Mouse (Mus musculus) ovary, postnatal 14 days (tissue): Measurements from ENCODE around the gene Nbr1.
"Not testable (repeated sequence)": the region's sequence is repeated elsewhere in the genome, so short reads cannot be mapped to it uniquely, and the experiment has no call there.

Source experiments
- DNase-seq: peaks from one replicate; pipeline ENCODE4 v3.0.0; 2022; ENCODE audit warnings: low spot score

The Nbr1 gene

DNA sequence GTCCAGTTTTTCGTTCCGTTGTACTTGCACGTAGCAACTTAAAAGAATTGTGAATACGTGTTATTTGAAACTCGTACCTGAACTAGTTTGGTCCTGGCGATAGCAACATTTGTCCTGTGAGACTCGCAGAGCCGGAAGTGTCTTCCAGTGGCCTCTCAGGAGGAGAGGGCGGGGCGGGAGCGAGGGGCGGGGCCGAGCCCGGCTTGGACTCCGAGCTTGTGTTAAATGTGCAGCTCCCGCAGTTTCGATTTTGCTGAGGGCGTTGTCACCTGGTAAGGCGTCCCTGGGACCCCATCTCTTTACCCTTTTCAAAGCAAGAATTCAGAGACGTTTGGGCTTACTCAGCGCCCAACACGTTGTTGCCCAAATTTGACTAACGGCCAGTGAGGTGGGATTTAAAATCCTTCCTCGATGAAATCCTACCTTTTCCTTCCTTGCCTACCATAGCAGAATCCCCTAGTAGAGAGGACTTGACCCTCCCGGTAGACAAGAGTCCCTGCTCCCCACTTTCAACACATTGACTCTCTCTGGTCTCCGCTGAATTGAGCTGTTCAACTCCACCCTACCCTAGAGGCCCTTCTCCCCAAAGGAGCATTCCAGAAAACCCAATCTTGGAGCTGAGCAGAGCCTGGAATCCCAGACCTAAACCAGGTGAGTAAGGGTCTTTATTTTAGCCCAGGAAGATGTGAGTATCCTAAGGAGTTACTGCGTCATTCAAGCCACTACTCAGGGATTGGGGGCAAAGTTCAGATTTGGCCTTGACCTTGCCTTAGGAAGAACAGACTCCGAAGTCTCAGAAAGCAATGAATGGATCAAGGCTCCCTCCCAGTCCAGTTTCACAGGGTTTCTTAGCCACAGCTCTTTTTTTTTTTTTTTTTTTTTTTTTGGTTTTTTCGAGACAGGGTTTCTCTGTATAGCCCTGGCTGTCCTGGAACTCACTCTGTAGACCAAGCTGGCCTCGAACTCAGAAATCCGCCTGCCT is 30.4 kb downstream of the Nbr1 start, which contains the start of gene Tmem106a:
Gene Tmem106a (plus strand): TSS at position 189 of the 982 bp plus-strand sequence.
- peak; percentile 40 for DNase-seq

DNA sequence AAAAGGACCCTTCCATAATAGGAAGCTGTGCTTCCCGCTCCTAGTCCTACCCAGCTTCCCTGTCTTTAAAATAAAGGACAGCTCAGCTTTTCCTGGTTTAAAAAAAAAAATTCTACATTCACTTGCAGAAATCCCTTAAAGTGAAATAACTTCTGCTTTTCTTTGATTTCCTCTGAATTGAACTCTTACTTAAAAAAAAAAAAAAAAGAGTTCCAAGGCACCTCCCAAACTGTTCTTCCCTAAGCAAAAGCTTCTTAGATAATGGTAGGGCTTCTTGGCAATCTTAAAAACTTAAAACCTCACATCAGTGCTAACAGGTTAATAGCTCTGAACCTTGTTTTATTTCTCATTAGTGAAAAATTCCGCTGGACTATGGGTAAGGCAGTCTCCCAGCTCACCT is 31.3 kb downstream of the Nbr1 start:
- no peak for DNase-seq

DNA sequence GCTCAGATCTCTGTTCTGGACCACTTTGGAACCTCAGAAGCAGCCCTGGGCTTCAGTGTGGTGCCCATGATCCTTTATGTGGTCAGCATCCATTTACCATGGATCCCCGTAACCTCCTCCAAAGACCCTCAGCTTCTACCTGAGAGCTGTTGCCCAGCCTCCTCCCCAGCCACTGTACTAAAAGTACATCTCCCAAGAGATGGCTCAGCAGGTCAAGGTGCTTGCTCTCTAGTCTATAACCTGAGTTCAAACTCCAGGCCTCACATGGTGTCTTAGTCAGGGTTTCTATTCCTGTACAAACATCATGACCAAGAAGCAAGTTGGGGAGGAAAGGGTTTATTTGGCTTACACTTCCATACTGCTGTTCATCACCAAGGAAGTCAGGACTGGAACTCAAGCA is 33.1 kb downstream of the Nbr1 start:
- not testable (repeated sequence) for DNase-seq

DNA sequence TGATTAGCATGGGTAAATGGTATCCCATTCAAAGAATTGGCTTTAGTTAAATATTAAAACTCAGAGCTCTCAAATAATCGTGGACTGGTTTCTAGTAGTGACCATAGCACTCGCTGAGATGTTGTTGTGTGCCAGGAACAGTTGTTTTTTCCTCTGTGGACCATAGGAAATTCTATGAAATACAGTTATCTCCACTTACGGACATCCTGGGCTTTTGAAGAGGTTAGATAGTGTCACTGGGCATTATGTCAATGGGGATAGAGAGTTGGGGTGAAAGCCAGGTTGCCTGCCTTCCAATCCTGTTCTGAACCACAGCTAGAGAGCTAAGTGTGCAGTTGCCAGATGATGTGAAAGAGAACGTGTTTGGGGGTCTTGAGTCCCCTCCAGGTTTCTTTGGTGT is 33.9 kb downstream of the Nbr1 start:
- no peak for DNase-seq

DNA sequence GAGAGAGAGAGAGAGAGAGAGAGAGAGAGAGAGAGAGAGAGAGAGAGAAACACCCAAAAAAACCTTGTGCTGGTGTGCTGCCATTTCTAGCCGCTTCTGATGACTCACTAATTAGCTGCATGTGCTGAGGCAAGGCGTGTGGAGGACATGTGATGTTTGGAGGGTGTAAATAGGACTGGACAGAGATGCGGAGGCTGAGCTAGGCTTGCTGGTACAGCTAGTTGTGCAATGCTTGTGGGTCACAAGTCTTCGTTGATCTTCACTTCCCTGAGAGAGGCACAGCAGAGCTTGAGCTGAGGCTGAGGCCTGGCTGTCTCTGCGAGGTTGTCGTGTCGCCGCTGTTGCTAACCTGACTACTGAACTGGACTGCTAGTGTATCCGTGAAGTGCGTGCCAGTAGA is 35.7 kb downstream of the Nbr1 start:
- no peak for DNase-seq

DNA sequence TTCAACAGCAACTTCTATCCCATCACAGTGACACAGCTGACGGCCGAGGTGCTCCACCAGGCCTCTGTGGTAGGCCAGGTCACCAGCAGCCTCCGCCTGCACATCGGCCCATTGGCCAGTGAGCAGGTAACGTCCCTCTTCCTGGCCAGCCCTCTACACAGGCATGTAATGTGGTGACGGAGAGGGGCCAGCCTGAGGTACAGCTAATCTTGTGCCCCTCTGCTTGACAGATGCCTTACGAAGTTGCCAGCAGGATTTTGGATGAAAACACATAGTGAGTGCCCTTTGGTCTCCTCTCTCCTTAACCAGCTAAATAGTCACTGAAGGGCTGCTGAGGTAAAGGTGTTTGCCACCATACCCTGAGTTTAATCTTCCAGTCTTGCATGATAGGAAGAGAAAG is 36.9 kb downstream of the Nbr1 start:
- no peak for DNase-seq

DNA sequence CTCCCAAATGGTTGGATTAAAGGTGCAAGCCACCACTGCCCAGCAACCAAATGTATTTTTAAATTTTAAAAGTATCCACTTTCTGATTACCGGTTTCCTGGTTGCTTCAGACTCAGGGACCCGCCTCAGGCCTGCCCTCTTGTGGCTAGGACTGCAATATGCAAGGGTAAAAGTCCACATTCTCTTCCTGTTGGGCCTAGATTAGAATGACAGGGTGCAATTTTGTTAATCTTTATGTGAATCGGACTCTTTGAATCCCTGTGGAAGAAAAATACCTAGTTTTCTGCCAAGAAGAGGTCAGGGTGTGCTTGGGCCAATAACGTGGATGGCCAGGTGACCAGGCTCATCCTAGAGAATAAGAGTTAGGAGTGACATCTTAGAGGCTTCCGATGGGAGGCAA is 37.5 kb downstream of the Nbr1 start:
- DNase-seq: peak; percentile 28

DNA sequence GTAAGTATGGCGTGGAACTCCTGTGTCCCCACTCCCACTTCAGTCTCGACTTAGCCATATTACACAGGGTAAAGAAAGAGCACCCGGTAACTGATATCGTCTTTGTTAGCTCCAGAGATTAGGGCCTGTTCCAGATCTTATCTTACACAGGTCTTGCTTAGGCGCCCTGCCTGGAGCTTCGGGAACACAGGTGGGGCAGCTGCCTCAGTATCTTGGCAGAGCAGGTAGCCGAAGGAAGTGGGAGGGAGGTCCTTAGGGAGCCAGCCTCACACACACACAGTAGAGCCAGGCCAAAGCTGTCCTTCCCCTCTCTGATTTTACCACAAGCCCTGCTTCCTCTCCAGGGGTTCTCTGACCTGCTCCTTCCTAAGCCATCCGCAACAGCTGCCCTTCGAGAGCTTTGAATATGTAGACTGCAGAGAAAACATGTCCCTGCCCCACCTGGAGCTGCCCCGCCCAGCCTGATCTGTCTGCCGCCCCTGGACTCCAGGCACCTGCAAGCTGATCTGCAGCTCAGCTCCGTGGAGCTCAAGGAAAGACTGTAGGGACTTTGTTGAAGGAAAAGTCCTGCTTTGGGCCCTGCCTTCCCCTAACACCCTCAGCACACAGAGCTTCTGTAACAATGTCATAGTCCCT is 38.2 kb downstream of the Nbr1 start:
- DNase-seq: no peak

DNA sequence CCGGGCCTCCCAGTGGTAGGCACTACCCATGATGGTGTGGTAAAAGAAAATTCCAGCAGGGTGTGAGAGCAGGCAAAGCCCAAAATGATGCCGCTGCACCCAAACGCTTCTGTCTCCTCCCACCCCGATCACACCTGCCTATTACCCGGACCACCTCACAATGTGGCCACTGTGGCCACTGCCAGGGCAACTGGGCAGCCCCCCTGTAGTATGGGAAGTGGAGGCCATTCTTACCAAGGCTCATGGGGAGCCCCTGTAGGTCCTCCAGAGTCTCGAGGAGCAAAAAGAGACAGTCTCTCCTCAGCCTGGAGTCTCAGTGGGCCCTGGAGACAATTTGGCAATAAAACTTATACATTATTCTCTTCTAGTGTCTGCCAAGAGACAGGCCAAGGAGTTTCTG is 47.2 kb downstream of the Nbr1 start, which contains the start of gene Gm11634:
Gene Gm11634 (minus strand): TSS at position 101 of the 400 bp plus-strand sequence.
- DNase-seq: no peak

DNA sequence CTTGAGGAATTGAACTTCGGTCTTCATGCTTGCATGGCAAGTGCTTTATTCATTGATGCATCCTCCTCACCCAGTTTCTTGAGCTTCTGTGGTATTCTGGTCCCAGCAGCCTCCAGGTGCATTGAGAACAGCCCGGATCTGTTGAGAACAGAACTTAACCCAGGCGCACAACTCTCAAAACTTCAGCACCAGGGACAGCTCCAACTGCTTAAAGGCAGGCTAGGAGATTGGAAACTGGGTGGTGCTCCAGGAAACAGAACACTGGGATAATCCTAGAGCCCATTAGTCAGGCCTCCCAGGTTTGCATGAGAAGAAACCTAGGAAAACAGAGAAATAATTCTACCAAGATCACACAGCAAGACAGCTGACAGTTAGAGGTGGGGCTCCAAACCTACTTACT is 50.5 kb downstream of the Nbr1 start:
- peak; percentile 64 for DNase-seq

DNA sequence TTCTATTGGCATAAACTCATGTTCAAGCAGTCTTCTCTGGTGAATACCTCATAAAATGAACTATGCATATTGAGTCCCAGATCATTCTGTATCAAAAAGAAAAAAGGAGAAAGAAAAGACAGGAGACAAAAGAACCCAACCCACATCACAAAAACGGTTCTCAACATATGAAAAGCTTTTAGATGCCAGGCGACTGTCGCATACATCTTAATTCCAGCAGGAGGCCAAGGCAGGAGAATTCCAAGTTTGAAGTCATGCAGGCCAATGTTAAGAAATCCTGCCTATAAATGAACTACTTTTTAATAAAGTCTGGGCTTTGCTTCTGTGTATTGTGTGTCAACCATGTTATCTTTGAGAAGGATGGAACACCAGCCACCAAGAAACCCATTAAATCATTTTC is 52.2 kb downstream of the Nbr1 start:
- DNase-seq: no peak

DNA sequence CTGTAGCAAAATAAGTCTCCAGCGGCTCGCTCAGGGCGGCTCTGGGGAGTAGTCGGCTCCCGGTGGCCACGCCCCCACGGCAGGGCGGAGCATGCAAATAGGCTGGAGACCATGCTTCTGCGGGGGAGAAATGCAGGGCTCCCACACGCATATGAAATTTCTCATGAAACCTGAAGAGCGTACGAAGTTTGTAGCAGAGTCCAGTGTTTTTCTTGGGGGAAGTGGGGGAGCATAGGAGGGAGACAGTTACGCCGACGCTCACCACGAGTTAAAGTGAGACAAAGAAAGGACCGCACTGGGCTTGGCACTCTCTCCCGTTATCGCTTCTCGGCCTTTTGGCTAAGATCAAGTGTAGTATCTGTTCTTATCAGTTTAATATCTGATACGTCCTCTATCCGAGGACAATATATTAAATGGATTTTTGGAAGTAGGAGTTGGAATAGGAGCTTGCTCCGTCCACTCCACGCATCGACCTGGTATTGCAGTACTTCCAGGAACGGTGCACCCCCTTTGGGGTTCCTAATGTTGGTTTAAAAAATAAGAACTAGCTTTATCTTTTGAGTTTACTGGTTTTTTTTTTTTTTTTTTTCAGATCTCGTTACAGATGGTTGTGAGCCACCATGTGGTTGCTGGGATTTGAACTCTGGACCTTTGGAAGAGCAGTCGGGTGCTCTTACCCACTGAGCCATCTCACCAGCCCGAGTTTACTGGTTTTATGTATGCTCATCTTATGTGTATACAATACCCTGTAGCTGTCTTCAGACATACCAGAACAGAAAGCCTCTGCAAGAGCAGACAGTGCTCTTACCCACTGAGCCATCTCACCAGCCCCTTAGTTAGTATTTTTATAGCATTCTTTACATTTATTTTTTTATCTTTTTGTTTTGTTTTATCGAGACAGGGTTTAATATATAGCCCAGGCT is 52.8 kb downstream of the Nbr1 start:
- DNase-seq: peak; percentile 67

DNA sequence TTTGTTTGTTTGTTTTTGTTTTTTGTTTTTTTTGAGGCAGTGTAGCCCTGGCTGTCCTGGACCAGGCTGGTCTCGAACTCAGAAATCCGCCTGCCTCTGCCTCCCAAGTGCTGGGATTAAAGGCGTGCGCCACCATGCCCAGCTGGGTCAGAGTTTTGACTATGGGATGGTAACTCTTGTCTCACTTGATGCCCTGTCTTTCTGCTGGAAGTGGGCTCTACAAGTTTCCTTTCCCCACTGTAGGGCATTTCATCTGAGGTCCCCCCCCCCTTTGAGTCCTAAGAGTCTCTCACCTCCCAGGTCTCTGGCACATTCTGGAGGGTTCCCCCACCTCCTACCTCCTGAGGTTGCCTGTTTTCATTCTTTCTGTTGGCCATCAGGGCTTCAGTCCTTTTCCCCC is 55.2 kb downstream of the Nbr1 start:
- not testable (repeated sequence) for DNase-seq

DNA sequence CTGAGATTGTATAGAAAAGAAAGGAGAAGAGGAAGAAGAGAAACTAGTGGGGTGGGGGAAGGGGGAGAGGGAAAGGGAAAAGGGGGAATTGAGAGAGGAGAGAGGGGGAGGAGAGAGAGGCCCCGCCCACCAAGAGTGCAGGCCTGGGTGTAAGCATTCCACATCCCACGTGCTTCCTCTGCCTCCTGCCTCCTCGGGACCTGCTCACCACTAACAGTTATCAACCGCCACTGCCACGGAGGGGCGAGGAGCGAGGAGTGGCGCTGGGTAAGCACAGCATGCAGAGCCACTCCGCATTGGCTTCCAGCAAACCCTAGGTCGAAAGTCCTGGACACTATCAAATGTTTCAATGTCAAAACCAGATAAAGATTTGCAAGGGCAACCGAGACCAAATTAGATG is 58.5 kb downstream of the Nbr1 start:
- no peak for DNase-seq

DNA sequence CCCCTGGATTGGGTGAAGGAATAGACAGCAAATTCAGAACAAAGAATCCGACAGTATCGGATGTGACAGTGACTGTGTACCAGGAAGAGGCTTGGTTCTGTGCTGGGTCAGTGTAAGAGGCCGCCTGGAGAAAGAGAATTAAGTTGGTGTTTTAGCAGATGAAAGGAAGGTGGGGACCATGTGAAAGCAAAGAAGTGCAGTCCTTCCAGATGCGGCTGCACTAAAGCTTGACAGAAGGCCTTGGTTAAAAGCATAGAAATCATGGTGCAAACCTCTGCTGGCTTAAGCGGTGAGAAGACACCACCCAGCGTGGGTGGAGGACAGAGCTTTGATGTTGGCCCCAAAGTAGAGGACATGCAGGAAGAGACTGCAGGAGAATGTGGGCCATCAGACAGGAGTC is 61.6 kb downstream of the Nbr1 start:
- no peak for DNase-seq

DNA sequence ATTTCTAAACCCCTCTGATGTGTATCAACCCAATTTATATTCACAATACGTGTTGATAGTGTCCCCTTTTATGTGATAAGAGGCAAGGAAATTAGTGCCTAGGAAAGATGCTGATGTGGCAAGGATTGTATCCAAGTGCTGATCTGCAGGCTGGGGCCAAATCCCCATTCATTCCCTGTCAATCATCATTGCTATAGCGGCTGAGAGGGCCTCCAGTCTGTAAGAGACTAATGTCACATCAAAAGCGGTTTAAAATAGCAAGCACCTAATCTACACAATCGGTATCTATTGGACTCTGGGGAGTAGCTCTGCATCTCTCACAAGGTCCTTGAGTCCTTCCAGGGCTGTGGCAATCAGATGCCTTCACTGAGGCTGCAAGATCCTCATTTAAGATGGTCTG is 62.2 kb downstream of the Nbr1 start:
- DNase-seq: no peak

DNA sequence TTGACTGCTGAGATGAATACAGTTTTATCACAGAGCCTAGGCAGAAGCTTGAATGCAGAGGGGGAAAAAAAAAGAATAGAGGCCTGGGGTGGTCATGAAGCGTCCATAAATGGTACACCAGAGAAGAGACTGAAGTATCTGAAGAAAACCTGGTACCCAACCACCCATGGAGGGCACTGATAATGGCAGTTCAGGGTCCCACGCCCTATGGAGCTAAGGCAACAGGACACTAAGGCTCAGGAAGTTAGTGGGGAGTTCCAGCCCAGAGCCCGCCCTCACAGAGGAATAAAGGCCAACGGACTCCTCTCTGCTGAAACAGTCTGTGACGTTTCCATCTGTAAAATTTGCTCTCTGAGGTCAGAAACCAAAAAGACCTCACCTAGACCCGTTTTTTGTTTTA is 63.4 kb downstream of the Nbr1 start:
- DNase-seq: no peak

DNA sequence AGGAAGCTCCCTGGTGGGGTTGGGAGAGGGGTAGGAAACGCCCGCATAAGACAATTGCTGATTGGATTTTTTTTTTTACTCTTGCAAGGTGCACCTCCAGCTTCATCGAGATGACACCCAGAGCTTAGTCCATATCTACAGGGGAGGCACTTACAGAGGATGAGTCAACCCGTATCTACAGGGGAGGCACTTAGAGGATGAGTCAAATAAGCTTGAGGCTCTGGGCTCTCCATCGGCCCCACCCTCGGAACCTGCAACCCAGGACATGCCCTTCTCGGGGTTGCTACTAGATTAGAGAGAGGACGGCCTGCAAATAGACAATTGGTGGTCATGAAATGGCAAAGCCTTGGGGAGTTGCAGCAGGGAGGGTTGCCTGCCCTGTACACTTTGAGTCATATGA is 64.2 kb downstream of the Nbr1 start:
- no peak for DNase-seq

DNA sequence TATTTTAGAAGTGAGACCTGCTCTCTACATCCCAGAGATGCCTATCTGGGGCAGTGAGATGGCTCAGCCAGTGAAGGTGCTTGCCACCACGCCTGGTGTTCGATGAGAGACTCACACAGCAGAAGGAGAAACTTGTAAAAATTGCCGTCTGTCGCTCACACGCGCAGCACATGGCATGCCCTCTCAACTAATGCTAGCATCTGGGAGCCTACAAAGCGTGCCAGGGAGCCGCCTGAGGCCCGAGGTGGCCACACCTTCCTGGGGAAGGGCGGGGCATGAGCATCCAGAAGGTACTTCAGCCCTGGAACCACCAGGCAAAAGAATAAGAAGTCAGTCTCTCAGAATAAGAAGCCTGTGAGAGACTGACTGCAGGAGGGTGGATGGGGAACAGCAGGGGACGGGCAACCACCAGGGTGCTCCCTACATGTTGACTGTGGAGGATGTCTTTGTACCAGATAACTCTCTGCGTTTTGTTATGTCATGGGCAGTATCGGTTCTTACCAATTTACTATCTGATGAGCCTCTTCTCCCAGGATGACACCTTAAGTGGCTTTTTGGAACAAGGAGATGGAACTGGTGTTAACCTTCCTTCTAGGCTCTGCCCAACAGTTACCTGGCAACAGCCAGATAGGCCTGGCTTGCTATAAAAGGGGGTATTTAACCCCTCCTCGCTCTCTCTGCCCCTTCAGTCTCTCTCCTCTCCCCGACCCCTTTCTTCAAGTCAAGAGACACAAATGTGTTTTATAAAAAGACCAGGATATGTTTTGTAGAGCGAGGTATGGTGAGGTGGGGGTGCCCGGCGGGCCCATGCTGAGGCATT is 65.2 kb downstream of the Nbr1 start:
- no peak for DNase-seq

DNA sequence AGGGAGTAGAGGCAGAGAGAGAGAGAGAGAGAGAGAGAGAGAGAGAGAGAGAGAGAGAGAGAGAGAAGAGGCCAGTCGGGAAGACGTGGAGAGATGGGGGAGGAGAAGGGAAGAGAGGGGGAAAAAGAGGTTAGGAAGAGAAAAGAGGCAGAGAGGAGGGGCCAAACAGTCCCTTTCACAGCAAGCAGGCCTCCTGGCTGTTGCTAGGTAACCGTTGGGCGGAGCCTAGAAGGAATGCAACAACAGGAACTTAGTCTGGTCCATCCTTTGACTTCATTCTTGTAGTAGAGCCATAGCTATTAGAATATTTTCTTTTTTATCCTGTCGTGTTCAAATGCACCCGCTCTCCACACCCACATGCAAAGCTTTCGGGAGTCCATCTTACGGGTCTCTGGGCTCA is 65.9 kb downstream of the Nbr1 start:
- no peak for DNase-seq

DNA sequence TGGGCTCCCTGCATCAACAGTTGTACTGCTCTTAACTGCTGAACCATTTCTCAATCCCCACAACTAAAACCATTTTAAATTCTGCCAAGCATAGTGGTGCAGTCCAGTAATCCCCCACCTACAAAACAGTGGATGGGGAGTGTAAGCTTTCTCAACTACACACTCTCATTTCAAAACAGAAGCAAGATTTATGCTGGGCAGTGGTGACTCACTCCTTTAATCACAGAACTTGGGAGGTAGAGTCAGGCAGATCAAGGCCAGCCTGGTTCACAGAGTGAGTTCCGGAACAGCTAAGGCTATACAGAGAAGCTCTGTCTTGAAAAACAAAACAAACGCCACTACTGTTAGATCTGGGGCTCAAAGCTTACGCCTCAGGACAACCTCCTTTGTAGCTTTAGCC is 66.6 kb downstream of the Nbr1 start:
- no peak for DNase-seq
